Mouse (Mus musculus) stomach, postnatal 0 days (tissue): ENCODE data around the gene Tceanc2.

Experiments
- CTCF ChIP-seq: IDR thresholded peaks from 2 replicates; pipeline ENCODE4 v1.5.1; 2016; ENCODE audit warnings: antibody characterized with exemption, low read depth, mild to moderate bottlenecking, moderate library complexity
- EP300 ChIP-seq: optimal IDR thresholded peaks from 2 replicates; pipeline ENCODE3; 2016; ENCODE audit warnings: antibody characterized with exemption

- TF ChIP-seq CTCF (no peak), EP300 (no peak)
These were observed 27.9 kb downstream of the Tceanc2 start for GRCm38 (mm10) chr4:107150991-107151390.
